Mouse (Mus musculus): ENCODE measurements around the gene Sptssa.
"Not testable (repeated sequence)": the region's sequence is repeated elsewhere in the genome, so short reads cannot be mapped to it uniquely, and the experiment has no call there.

Sptssa gene

GRCm38 (mm10) chr12:54656396-54657171 lies at the start of gene Sptssa:
TSS of gene Sptssa (minus strand) at chr12:54656573.
- peak; percentile 96 for DNase-seq (ENCODE audit: low spot score)

- DNase-seq (ENCODE audit: low spot score): no peak
Observed at GRCm38 (mm10) chr12:54699394-54699793, 43.0 kb upstream of the Sptssa start.

GRCm38 (mm10) chr12:54697791-54698250 lies 41.4 kb upstream of the Sptssa start:
- peak; percentile 77 for DNase-seq (ENCODE audit: low spot score)

DNA sequence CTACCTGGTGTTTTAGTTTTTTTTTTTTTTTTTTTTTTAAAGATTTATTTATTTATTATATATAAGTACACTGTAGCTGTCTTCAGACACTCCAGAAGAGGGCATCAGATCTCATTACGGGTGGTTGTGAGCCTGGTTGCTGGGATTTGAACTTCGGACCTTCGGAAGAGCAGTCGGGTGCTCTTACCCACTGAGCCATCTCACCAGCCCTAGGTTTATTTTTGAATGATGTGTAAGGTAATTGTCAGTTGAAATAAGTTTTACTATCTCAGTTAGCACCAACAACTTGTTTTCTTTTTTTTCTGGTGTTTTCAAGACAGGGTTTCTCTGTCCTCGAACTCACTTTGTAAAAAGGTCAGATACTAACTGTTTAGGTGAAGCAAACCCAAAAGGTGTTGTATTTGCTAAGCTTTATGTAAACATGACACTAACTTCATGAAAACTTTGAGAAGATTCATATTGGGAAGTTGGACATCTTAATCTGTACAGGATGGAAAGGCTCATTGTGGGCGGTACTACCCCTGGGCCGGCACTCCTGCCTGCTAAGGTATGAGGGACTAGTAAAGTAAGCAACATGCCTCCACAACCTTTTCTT lies 40.7 kb upstream of the Sptssa start:
- DNase-seq (ENCODE audit: low spot score): peak; percentile 95

GRCm38 (mm10) chr12:54696242-54697002 lies 40.0 kb upstream of the Sptssa start:
- peak; percentile 97 for DNase-seq (ENCODE audit: low spot score)

DNA sequence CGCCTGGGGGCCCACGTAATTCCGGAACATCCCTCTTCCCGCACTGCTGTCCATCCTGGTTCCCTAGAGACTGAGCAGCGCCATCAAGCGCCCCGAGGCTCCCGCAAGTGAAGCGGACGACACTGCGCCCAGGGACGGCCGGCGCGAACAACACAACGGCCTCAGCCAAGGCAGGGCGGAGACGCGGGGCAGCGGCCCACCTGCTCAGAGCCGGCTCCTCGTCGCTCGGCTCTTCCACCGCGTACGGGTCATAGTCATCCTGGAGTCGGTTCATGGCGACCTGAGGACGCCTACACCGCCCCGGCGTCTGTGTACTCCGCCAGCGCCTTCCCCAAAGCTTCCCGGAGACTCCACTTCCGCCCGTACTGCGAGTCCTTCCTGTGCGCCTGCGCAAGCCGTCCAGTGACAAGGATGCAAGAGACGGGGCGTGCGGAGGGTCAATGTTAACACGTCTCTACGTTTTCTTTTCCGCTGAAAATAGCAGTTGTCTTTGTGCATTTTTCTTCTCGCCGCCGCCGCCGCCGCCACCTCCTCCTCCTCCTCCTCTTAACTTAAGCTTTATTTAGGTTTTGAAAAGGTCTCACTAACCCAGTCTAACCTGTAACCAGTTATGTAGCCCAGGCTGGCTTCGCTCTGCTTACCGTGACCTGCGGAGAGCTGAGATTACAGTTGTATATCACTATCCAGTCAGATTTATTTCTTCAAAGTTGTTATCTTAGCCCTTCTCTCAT lies 39.3 kb upstream of the Sptssa start, which contains the start of gene Eapp:
TSS of gene Eapp (minus strand) at position 387 of the 731 bp plus-strand sequence.
- peak; percentile 98 for DNase-seq (ENCODE audit: low spot score)

DNA sequence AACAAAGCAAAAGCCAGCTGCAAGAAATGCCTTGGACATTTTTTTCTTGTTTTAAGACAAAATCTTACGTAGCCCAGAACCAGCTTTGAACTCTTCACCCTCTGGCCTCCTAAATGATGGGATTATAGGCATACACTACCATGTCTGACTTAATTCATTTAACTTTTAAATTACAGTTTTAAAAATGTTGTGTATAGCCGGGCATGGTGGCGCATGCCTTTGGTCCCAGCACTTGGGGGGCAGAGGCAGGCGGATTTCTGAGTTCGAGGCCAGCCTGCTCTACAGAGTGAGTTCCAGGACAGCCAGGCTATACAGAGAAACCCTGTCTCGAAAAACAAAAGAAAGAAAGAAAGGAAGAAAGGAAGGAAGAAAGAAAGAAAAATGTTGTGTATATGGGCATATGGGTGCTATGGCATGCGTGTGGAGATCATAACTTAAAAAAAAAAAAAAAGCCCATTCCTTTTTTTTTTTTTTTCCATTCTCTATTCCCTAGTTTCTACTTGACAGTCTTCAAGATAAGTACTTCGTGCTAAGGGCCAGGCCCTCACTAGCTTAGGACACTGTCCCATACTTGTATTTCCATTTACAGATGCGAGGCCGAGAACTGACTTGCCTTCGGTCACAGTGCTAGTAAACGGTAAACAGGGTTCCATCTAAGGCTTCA lies 38.6 kb upstream of the Sptssa start:
- DNase-seq (ENCODE audit: low spot score): peak; percentile 27

DNA sequence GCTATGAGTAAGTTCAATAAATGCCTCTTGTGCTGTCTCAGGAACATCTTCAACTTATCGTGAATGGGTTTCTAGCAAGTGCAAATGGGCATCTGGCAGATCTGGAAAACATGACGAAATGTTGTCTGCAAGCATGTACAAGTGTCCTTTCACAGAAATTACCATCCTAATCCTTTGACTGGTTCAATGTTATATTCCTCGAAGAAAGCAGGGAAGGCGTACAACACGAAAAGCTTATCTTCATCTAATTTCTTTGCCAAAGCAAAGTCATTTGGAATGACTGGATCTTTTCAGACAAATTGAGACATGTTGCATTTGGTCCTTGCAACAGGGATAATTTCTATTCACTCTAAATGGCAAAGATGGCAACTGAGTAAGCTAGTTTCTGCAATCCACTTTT lies 32.7 kb upstream of the Sptssa start:
- peak; percentile 40 for DNase-seq (ENCODE audit: low spot score)

GRCm38 (mm10) chr12:54683182-54683581 lies 26.8 kb upstream of the Sptssa start:
- DNase-seq (ENCODE audit: low spot score): peak; percentile 31

- no peak for DNase-seq (ENCODE audit: low spot score)
Observed at GRCm38 (mm10) chr12:54676709-54677108, 20.3 kb upstream of the Sptssa start.

- DNase-seq (ENCODE audit: low spot score): no peak
Observed at GRCm38 (mm10) chr12:54675396-54675795, 19.0 kb upstream of the Sptssa start.

DNA sequence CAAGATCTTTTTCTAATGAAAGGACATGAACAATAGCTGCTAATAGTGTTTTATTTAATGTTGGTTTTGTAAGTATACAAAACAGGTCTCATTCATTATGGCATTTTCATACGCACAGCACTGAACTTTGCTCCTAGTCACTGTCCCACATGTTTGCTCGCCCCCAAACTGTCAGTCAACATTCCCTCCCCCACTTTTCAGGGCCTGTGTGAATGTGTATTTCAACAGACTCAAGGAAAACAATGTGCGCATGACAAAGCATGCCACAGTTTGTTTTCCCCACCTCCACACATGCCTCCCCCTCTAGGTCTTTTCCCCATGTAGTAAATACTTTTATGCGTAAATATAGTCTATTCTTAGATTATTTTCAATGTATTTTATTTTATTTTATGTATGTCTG lies 14.9 kb upstream of the Sptssa start:
- DNase-seq (ENCODE audit: low spot score): no peak

- DNase-seq (ENCODE audit: low spot score): no peak
Observed at GRCm38 (mm10) chr12:54668141-54668540, 11.8 kb upstream of the Sptssa start.

DNA sequence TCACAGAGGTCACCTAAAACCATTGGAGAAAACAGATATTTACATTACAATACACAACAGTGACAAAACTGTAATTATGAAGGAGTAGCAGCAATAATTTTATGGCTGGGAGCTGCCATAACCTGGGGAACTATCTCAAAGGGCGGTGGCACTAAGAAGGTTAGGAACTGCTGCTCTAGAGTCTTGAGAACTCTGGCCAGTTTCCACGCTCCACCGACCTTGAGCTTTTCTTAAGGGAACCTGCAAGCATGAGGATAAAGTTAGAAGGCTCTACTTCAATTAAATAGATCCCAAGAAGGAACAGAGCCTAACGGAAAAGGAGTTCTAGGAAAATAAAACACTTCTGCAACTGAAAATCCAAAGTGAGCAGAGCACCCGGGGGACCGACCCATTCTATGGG lies 9.2 kb upstream of the Sptssa start:
- no peak for DNase-seq (ENCODE audit: low spot score)

DNA sequence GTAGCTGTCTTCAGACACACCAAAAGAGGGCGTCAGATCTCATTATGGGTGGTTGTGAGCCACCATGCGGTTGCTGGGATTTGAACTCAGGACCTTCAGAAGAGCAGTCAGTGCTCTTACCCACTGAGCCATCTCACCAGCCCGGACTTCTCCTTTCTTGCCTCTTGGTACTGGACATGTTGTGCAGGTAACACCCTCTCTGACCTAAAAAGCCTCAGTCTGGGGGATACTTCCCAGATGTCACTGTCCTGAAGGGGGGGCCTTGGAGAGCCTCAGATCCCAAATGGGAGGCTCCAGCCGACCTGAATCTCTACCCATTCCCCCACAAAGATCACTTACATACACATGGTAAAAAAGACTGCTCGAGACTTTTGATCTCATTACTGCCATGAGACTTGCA lies 5.1 kb upstream of the Sptssa start:
- not testable (repeated sequence) for DNase-seq (ENCODE audit: low spot score)

DNA sequence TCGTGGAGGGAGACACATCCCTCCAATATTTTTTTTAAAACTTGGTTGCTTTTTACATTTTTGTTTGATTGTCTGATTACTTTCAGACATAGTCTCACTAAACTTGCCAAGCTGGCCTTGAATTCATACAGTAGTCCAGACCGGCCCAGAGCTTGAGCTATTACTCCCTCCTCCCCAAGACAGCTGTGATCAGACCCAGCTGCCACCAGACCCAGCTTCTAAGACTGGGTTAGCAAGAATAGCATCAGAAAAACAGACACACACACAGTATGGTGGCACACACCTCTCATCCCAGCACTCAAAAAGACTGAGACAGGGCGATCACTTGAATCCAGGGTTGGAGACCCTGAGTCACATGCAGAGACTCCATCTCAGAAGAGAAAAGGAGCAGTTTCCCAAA lies 3.5 kb upstream of the Sptssa start:
- no peak for DNase-seq (ENCODE audit: low spot score)

DNA sequence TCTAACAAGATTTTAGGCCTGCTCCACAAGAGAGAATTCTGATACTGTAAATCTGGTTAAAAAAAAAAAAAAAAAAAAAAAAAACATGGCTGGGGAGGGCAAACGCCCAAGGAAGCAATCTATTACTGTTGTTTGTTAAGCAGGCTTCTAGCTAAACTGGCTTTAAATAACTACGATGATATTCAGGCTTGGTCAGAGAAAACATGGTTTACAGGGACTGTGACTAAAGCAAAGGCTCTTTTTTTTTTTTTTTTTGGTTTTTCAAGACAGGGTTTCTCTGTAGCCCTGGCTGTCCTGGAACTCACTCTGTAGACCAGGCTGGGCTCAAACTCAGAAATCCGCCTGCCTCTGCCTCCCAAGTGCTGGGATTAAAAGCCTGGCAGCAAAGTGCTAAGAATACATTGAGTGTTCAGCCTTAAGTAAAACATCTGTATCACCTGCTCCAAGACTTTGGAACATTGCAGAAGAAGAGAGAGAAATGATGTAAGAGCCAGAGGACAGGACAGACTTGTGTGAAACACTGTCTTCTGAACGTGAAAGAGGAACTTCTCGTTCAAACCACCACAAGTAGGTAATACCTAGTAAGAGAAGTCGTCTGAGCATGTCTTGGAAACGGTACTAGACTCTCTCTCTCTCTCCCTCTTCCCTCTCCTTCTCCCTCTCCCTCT lies 2.2 kb upstream of the Sptssa start:
- DNase-seq (ENCODE audit: low spot score): no peak

GRCm38 (mm10) chr12:54657951-54658350 lies 1.6 kb upstream of the Sptssa start:
- DNase-seq (ENCODE audit: low spot score): no peak

DNA sequence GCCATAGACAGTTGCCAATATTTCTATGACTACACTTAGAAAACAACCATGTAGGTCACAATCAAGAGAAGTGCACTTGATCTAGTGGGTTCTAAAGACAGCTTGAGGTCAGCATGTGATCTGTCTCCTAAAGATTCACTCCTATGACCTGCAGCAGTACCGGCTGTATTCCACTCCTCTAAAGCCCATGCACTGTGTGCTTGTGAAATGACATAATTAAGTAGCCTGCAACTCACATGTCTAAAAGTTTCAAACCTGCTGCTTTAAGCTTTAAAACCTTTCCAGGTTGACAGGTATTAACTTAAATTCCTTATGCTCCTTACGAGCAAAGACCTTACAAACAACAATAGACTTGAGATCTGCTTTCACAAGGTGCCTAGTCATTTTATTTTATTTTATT lies 853 bp upstream of the Sptssa start:
- DNase-seq (ENCODE audit: low spot score): peak; percentile 14

- no peak for DNase-seq (ENCODE audit: low spot score)
Observed at GRCm38 (mm10) chr12:54656039-54656395, 356 bp downstream of the Sptssa start.
